23 mouse cellular contexts compared by ENCODE assay signal in the genomic region with DNA sequence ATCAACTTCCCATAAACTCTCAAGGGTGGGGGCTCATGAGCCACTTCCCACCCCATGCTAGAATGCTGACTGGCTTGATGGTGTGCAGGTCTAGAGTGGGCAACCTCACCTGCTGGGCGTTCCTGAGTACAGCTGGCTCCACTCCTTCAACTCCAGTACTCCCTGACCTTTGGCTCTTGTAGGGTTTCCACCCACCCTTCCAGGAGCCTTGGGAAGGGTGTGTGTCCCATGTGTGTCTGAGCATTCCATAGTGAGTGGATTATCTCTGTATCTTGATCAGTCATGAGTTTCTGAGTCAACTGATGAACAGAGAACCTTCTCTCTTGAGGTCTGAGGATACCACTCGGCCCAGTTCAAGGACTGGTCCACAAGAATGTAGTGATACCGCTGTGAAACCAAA. TPM values are rescaled to one million over a fixed set of nuclear protein-coding genes. Genes with fewer than 3 reads are reported as not detected.
"Had no signal": no experiment of that assay in that cellular context is flagged by ENCODE, and none has a peak within 500 bp of the region (broad histone marks: within the 10 kb centered on the region; RNA-seq: fewer than 3 reads in every experiment).

No protein-coding gene starts in this region.

- H3K4me2 ChIP-seq: limb, embryonic 13.5 days; liver, embryonic 13.5 days; midbrain, embryonic 12.5 days; midbrain, embryonic 15.5 days; neural tube, embryonic 13.5 days had no signal

- H3K4me1 ChIP-seq: limb, embryonic 10.5 days; limb, embryonic 13.5 days; liver, embryonic 13.5 days; midbrain, embryonic 12.5 days; midbrain, embryonic 15.5 days; neural tube, embryonic 13.5 days had no signal

- H3K4me3 ChIP-seq: layer of hippocampus, adult 2 months; limb, embryonic 10.5 days; limb, embryonic 13.5 days; liver, embryonic 13.5 days; midbrain, embryonic 12.5 days; midbrain, embryonic 15.5 days; myocyte; neural tube, embryonic 13.5 days had no signal

- H3K36me3 ChIP-seq: limb, embryonic 10.5 days; limb, embryonic 13.5 days; liver, embryonic 13.5 days; midbrain, embryonic 12.5 days; midbrain, embryonic 15.5 days; neural tube, embryonic 13.5 days had no signal

- DNase-seq: layer of hippocampus, adult 9-11 months; liver; liver, embryonic 13.5 days; lung, adult 2 months; lung, postnatal 14 days; lung, postnatal 4 days; retina, postnatal 1 day; right cerebral cortex, postnatal 25 days; thymus, adult 2 months; thymus, postnatal 14 days; thymus, postnatal 4 days had no signal

- H3K27me3 ChIP-seq: limb, embryonic 13.5 days; liver, embryonic 13.5 days; midbrain, embryonic 12.5 days; midbrain, embryonic 15.5 days; neural tube, embryonic 13.5 days had no signal

- ATAC-seq: midbrain, embryonic 15.5 days had no signal

- H3K9ac ChIP-seq: limb, embryonic 13.5 days; liver, embryonic 13.5 days; midbrain, embryonic 12.5 days; midbrain, embryonic 15.5 days; neural tube, embryonic 13.5 days had no signal

- H3K27ac ChIP-seq: kidney, postnatal 0 days; layer of hippocampus, adult 2 months; limb, embryonic 10.5 days; limb, embryonic 13.5 days; liver, embryonic 13.5 days; midbrain, embryonic 12.5 days; midbrain, embryonic 15.5 days; neural tube, embryonic 13.5 days had no signal

- H3K9me3 ChIP-seq: limb, embryonic 10.5 days; limb, embryonic 13.5 days; liver, embryonic 13.5 days; midbrain, embryonic 12.5 days; midbrain, embryonic 15.5 days; neural tube, embryonic 13.5 days had no signal

RNA-seq across cellular contexts. Expression of a gene that starts 44.8 kb away (rescaled TPM):
- total RNA-seq: megakaryocyte progenitor cell, adult 5-6 weeks; megakaryocyte-erythroid progenitor cell, adult 5-6 weeks; monocyte, adult 5-6 weeks; neutrophil, adult 5-6 weeks had no signal
